Mouse (Mus musculus) hindbrain, embryonic 14.5 days (tissue): ENCODE results near the gene Dpyd. TPM values are rescaled to one million over a fixed set of nuclear protein-coding genes. Genes with fewer than 3 reads are reported as not detected.
A peak's percentile ranks its signal among the peaks of the same experiment; 100 is the strongest.

ENCODE experiments used
- ATAC-seq: fragments of 200-750 bp; cut with Nextera tagmentation; 2 replicates; pipeline ENCODE4 v1.8.0; 2017; ENCODE audit warnings: moderate number of reproducible peaks, mild to moderate bottlenecking, moderate TSS enrichment, moderate library complexity; ENCODE audit not compliant: low FRiP score
- DNase-seq: peaks from one replicate; pipeline ENCODE4 v3.0.0-alpha.2; 2015; ENCODE audit warnings: low spot score
- H3K27ac ChIP-seq: fragments of 300-500 bp; sonication (generic); 2 replicates; pipeline ENCODE4 v1.5.1; 2014; ENCODE audit warnings: mild to moderate bottlenecking, moderate library complexity
- H3K27me3 ChIP-seq: fragments of 300-500 bp; sonication (generic); 2 replicates; pipeline ENCODE4 v1.6.1; 2014; ENCODE audit warnings: mild to moderate bottlenecking, low read length, mixed read lengths; ENCODE audit not compliant: control insufficient read depth, insufficient read depth
- H3K36me3 ChIP-seq: fragments of 300-500 bp; sonication (generic); replicated peaks from 2 replicates; pipeline ENCODE4 v1.6.1; 2014; ENCODE audit not compliant: control insufficient read depth, insufficient read depth
- H3K4me1 ChIP-seq: fragments of 300-500 bp; sonication (generic); replicated peaks from 2 replicates; pipeline ENCODE4 v1.6.1; 2014; ENCODE audit warnings: antibody characterized with exemption, low read length, mixed read lengths; ENCODE audit not compliant: control insufficient read depth, insufficient read depth
- H3K4me2 ChIP-seq: fragments of 300-500 bp; sonication (generic); replicated peaks from 2 replicates; pipeline ENCODE4 v1.6.1; 2014; ENCODE audit warnings: mild to moderate bottlenecking, moderate library complexity
- H3K4me3 ChIP-seq: fragments of 300-500 bp; sonication (generic); replicated peaks from 2 replicates; pipeline ENCODE4 v1.5.1; 2014; ENCODE audit warnings: mild to moderate bottlenecking, low read length
- H3K9ac ChIP-seq: fragments of 300-500 bp; sonication (generic); 2 replicates; pipeline ENCODE4 v1.6.1; 2014
- H3K9me3 ChIP-seq: fragments of 300-500 bp; sonication (generic); 2 replicates; pipeline ENCODE4 v1.6.1; 2016; ENCODE audit warnings: low read length; ENCODE audit not compliant: control insufficient read depth
- WGBS: fragments of 180-500 bp; shearing (Covaris S2); extraction: QIAGEN DNeasy Blood & Tissue Kit; methylation state at CpG from one replicate; pipeline ENCODE4 v1.1.7; 2014; 5-methylcytosine and 5-hydroxymethylcytosine counted together
- polyA plus RNA-seq: library from polyadenylated mRNA; unstranded; fragments of >200 nt; fragmentation: Nextera tagmentation; extraction: Ambion mirVana; gene quantifications from 2 replicates; pipeline ENCODE4 v1.2.1, GENCODE M21; 2014

Dpyd gene
- polyA plus RNA-seq, 1 experiment from 2014 or later = 5.6 TPM

GRCm38 (mm10) chr3:119402836-119403728 is 841.2 kb downstream of the Dpyd start:
- Histone ChIP-seq H3K27ac (no peak overlapping the region), H3K27me3 (no peaks in the 10 kb centered on the region), H3K4me2 (no peak overlapping the region), H3K9ac (no peak overlapping the region), H3K9me3 (no peaks in the 10 kb centered on the region), H3K4me1 (no peaks in the 10 kb centered on the region), H3K36me3 (no peaks in the 10 kb centered on the region), H3K4me3 (no peak overlapping the region)
- WGBS = 60% methylated on average over 7 of the region's 7 CpGs
- DNase-seq = no peak
- ATAC-seq = no peak

GRCm38 (mm10) chr3:119419087-119419709 is 857.3 kb downstream of the Dpyd start:
- no peak for ATAC-seq
- no peak overlapping the region for H3K4me2 ChIP-seq
- no peak for DNase-seq

GRCm38 (mm10) chr3:119419745-119420144 is 857.8 kb downstream of the Dpyd start:
- Histone ChIP-seq H3K9ac (no peak overlapping the region), H3K4me2 (no peak overlapping the region), H3K36me3 (no peaks in the 10 kb centered on the region), H3K27ac (no peak overlapping the region), H3K9me3 (no peaks in the 10 kb centered on the region), H3K27me3 (no peaks in the 10 kb centered on the region), H3K4me1 (no peaks in the 10 kb centered on the region; the same call in 1 of the 2 replicates), H3K4me3 (no peak overlapping the region)
- ATAC-seq = no peak
- DNase-seq = no peak
- 69% methylated on average over 2 of the region's 2 CpGs for WGBS

More at GRCm38 (mm10) chr3:119419087-119419709, 857.3 kb downstream of the Dpyd start:
- Histone ChIP-seq H3K9ac (no peak overlapping the region), H3K36me3 (no peaks in the 10 kb centered on the region), H3K27ac (no peak overlapping the region), H3K27me3 (no peaks in the 10 kb centered on the region), H3K4me1 (no peaks in the 10 kb centered on the region; the same call in 1 of the 2 replicates), H3K4me3 (no peak overlapping the region), H3K9me3 (no peaks in the 10 kb centered on the region)
- 61% methylated on average over 9 of the region's 9 CpGs for WGBS

- Histone ChIP-seq H3K9ac (no peak overlapping the region), H3K27me3 (no peaks in the 10 kb centered on the region), H3K36me3 (no peaks in the 10 kb centered on the region), H3K4me2 (no peak overlapping the region), H3K9me3 (no peaks in the 10 kb centered on the region), H3K27ac (peak overlapping the region; percentile 56; the same call in 1 of the 2 replicates), H3K4me3 (no peak overlapping the region), H3K4me1 (no peaks in the 10 kb centered on the region)
- DNase-seq (no peak), ATAC-seq (peak; percentile 53; the same call in 1 of the 2 replicates)
- 56% methylated on average over 8 of the region's 8 CpGs for WGBS
These were observed 869.4 kb downstream of the Dpyd start for GRCm38 (mm10) chr3:119431339-119431738.

- Histone ChIP-seq H3K9me3 (no peaks in the 10 kb centered on the region), H3K4me3 (no peak overlapping the region)
- 72% methylated on average over 7 of the region's 7 CpGs for WGBS
These were observed 869.8 kb downstream of the Dpyd start for GRCm38 (mm10) chr3:119431757-119432156.

GRCm38 (mm10) chr3:119447559-119447958 is 885.6 kb downstream of the Dpyd start:
- H3K4me2 ChIP-seq = no peak overlapping the region
- no peaks in the 10 kb centered on the region for H3K4me1 ChIP-seq
- no peak overlapping the region for H3K4me3 ChIP-seq
- no peak overlapping the region for H3K27ac ChIP-seq
- ATAC-seq = peak; percentile 79
- no peaks in the 10 kb centered on the region for H3K9me3 ChIP-seq
- no peaks in the 10 kb centered on the region for H3K27me3 ChIP-seq
- DNase-seq = no peak
- no peak overlapping the region for H3K9ac ChIP-seq
- no peaks in the 10 kb centered on the region for H3K36me3 ChIP-seq
- WGBS = 67% methylated on average over 2 of the region's 2 CpGs

More at GRCm38 (mm10) chr3:119431757-119432156, 869.8 kb downstream of the Dpyd start:
- Histone ChIP-seq H3K27ac (no peak overlapping the region), H3K9ac (no peak overlapping the region), H3K4me1 (no peaks in the 10 kb centered on the region), H3K36me3 (no peaks in the 10 kb centered on the region), H3K4me2 (no peak overlapping the region), H3K27me3 (no peaks in the 10 kb centered on the region)
- no peak for DNase-seq
- ATAC-seq = no peak

- 59% methylated on average over 2 of the region's 2 CpGs for WGBS
- Histone ChIP-seq H3K27ac (no peak overlapping the region), H3K4me2 (no peak overlapping the region), H3K4me3 (no peak overlapping the region), H3K4me1 (no peaks in the 10 kb centered on the region), H3K9ac (no peak overlapping the region), H3K36me3 (no peaks in the 10 kb centered on the region), H3K9me3 (no peaks in the 10 kb centered on the region), H3K27me3 (no peaks in the 10 kb centered on the region)
- ATAC-seq = no peak
- no peak for DNase-seq
These were observed 902.1 kb downstream of the Dpyd start for GRCm38 (mm10) chr3:119464073-119464472.

- peak; percentile 56 for DNase-seq
- 18% methylated on average over 1 of the region's 1 CpGs for WGBS
- ATAC-seq = no peak
These were observed 902.5 kb downstream of the Dpyd start for GRCm38 (mm10) chr3:119464479-119464878.

GRCm38 (mm10) chr3:119467723-119468122 is 905.8 kb downstream of the Dpyd start:
- no peak overlapping the region for H3K4me2 ChIP-seq
- H3K9me3 ChIP-seq = no peaks in the 10 kb centered on the region
- no peaks in the 10 kb centered on the region for H3K4me1 ChIP-seq
- H3K9ac ChIP-seq = no peak overlapping the region
- DNase-seq = no peak
- ATAC-seq = no peak
- 75% methylated on average over 2 of the region's 2 CpGs for WGBS
- H3K27me3 ChIP-seq = no peaks in the 10 kb centered on the region
- no peak overlapping the region for H3K27ac ChIP-seq
- no peaks in the 10 kb centered on the region for H3K36me3 ChIP-seq
- no peak overlapping the region for H3K4me3 ChIP-seq

More at GRCm38 (mm10) chr3:119464479-119464878, 902.5 kb downstream of the Dpyd start:
- Histone ChIP-seq H3K36me3 (no peaks in the 10 kb centered on the region), H3K4me1 (no peaks in the 10 kb centered on the region), H3K27me3 (no peaks in the 10 kb centered on the region), H3K9me3 (no peaks in the 10 kb centered on the region), H3K4me3 (no peak overlapping the region), H3K9ac (no peak overlapping the region), H3K27ac (no peak overlapping the region), H3K4me2 (no peak overlapping the region)
